Mouse (Mus musculus) liver, embryonic 18 days (tissue): ENCODE results near the gene Sipa1l1. TPM values are rescaled to one million over a fixed set of nuclear protein-coding genes. Genes with fewer than 3 reads are reported as not detected.

Experiments
- polyA plus RNA-seq: library from polyadenylated mRNA; depleted of rRNA; stranded (reverse); fragments of >200 nt; gene quantifications from 2 replicates; pipeline ENCODE4 v1.2.3, GENCODE M21; 2012; rRNA removed

Sipa1l1 gene
- polyA plus RNA-seq, result 3.0 TPM in 2 replicates

GRCm38 (mm10) chr12:82168820-82169533, at the start of gene Sipa1l1:
Gene Sipa1l1, plus strand, starts transcription at chr12:82169320.

